16 mouse cellular contexts compared by ENCODE assay signal in genomic region chr4:119632721-119633120, GRCm38 (mm10). TPM values are rescaled to one million over a fixed set of nuclear protein-coding genes. Genes with fewer than 3 reads are reported as not detected.
A peak's percentile ranks its signal among the peaks of the same experiment; 100 is the strongest.
DNase-seq lines count a peak whose midpoint lies in the region; ATAC-seq and TF ChIP-seq lines count a peak whose summit lies in the region.
"Had no signal": no experiment of that assay in that cellular context is flagged by ENCODE, and none has a peak within 500 bp of the region (broad histone marks: within the 10 kb centered on the region; RNA-seq: fewer than 3 reads in every experiment).

No protein-coding gene starts in this region.

- H3K27me3 ChIP-seq in forebrain, embryonic 13.5 days = no peaks in the 10 kb centered on the region
- no peaks in the 10 kb centered on the region for H3K27me3 ChIP-seq in forebrain, embryonic 10.5 days (ENCODE audit: poor library complexity, severe bottlenecking)
- H3K27me3 ChIP-seq in hindbrain, embryonic 10.5 days (ENCODE audit: insufficient read depth, poor library complexity, severe bottlenecking) = no peaks in the 10 kb centered on the region
- H3K27me3 ChIP-seq in hindbrain, postnatal 0 days (ENCODE audit: insufficient read depth, low read length) = no peaks in the 10 kb centered on the region
- H3K27me3 ChIP-seq in intestine, embryonic 16.5 days (replicated peaks; ENCODE audit: control insufficient read depth, insufficient read depth, low read length) = no peaks in the 10 kb centered on the region
- H3K27me3 ChIP-seq: lung, embryonic 15.5 days had no signal

- ATAC-seq in forebrain, embryonic 13.5 days = no peak
- ATAC-seq in hindbrain, postnatal 0 days = no peak; the same call in 1 of the 2 replicates
- no peak for ATAC-seq in intestine, embryonic 16.5 days

- no peak for TF ChIP-seq CTCF in hindbrain, postnatal 0 days (IDR thresholded peaks at IDR 0.05; ENCODE audit: low read depth)

- peak overlapping the region; percentile 58 for H3K27ac ChIP-seq in forebrain, embryonic 13.5 days
- H3K27ac ChIP-seq in forebrain, embryonic 10.5 days = no peak overlapping the region
- peak overlapping the region; percentile 14; the same call in 1 of the 2 replicates for H3K27ac ChIP-seq in hindbrain, embryonic 10.5 days
- H3K27ac ChIP-seq in hindbrain, postnatal 0 days = no peak overlapping the region
- peak overlapping the region; percentile 57 for H3K27ac ChIP-seq in intestine, embryonic 16.5 days (ENCODE audit: low read length)

- peaks cover 15% of the 10 kb centered on the region for H3K36me3 ChIP-seq in forebrain, embryonic 13.5 days (ENCODE audit: poor library complexity, severe bottlenecking)
- H3K36me3 ChIP-seq in forebrain, embryonic 10.5 days (replicated peaks) = peaks cover 24% of the 10 kb centered on the region
- H3K36me3 ChIP-seq in hindbrain, embryonic 10.5 days = peaks cover 26% of the 10 kb centered on the region
- H3K36me3 ChIP-seq in hindbrain, postnatal 0 days (ENCODE audit: insufficient read depth, low read length) = 0 out of 2 replicates have a peak, but pooled peaks cover 6% of the 10 kb centered on the region
- H3K36me3 ChIP-seq in intestine, embryonic 16.5 days (ENCODE audit: control insufficient read depth, insufficient read depth, low read length) = no peaks in the 10 kb centered on the region

- DNase-seq in forebrain, embryonic 10.5 days (ENCODE audit: extremely low spot score, low spot score) = no peak
- no peak for DNase-seq in hindbrain, embryonic 10.5 days (ENCODE audit: low spot score)
- no peak for DNase-seq in hindbrain, postnatal 0 days (ENCODE audit: low spot score)
- peak; percentile 23 for DNase-seq in ES-CJ7 (ENCODE audit: low read depth, low spot score)
- DNase-seq in gastrocnemius, postnatal 4 days (ENCODE audit: low spot score in 2 of 2) = no peak
- no peak for DNase-seq in ovary, adult 18-20 months (ENCODE audit: low spot score)
- DNase-seq: cerebellum, adult 9-10 months; gastrocnemius, postnatal 14 days; kidney, adult 8-10 months; right cerebral cortex, adult 18-20 months had no signal

- 61% methylated on average over 7 of the region's 7 CpGs for WGBS in forebrain, embryonic 13.5 days
- 66% methylated on average over 7 of the region's 7 CpGs for WGBS in forebrain, embryonic 10.5 days
- 64% methylated on average over 7 of the region's 7 CpGs for WGBS in hindbrain, embryonic 10.5 days
- 53% methylated on average over 7 of the region's 7 CpGs for WGBS in hindbrain, postnatal 0 days
- 75% methylated on average over 7 of the region's 7 CpGs for WGBS in intestine, embryonic 16.5 days

- H3K4me2 ChIP-seq in forebrain, embryonic 13.5 days = no peak overlapping the region
- H3K4me2 ChIP-seq in hindbrain, postnatal 0 days (ENCODE audit: low read depth, low read length) = no peak overlapping the region
- H3K4me2 ChIP-seq in intestine, embryonic 16.5 days (ENCODE audit: low read depth, low read length) = no peak overlapping the region
- H3K4me2 ChIP-seq: lung, embryonic 15.5 days had no signal

- no peaks in the 10 kb centered on the region for H3K9me3 ChIP-seq in forebrain, embryonic 13.5 days (replicated peaks)
- no peaks in the 10 kb centered on the region for H3K9me3 ChIP-seq in forebrain, embryonic 10.5 days
- no peaks in the 10 kb centered on the region for H3K9me3 ChIP-seq in hindbrain, embryonic 10.5 days
- H3K9me3 ChIP-seq in hindbrain, postnatal 0 days (ENCODE audit: low read length) = no peaks in the 10 kb centered on the region
- H3K9me3 ChIP-seq in intestine, embryonic 16.5 days (ENCODE audit: control insufficient read depth, low read length) = no peaks in the 10 kb centered on the region
- H3K9me3 ChIP-seq: lung, embryonic 15.5 days had no signal

- peaks cover 35% of the 10 kb centered on the region for H3K4me1 ChIP-seq in forebrain, embryonic 13.5 days
- H3K4me1 ChIP-seq in forebrain, embryonic 10.5 days = peaks cover 26% of the 10 kb centered on the region
- peaks cover 40% of the 10 kb centered on the region for H3K4me1 ChIP-seq in hindbrain, embryonic 10.5 days (replicated peaks)
- H3K4me1 ChIP-seq in hindbrain, postnatal 0 days (ENCODE audit: insufficient read depth, low read length) = peaks cover 12% of the 10 kb centered on the region; the same call in 1 of the 2 replicates
- H3K4me1 ChIP-seq in intestine, embryonic 16.5 days (ENCODE audit: control insufficient read depth, insufficient read depth, low read length) = peaks cover 18% of the 10 kb centered on the region

- H3K4me3 ChIP-seq in forebrain, embryonic 13.5 days = no peak overlapping the region
- H3K4me3 ChIP-seq in forebrain, embryonic 10.5 days = no peak overlapping the region
- no peak overlapping the region for H3K4me3 ChIP-seq in hindbrain, embryonic 10.5 days
- no peak overlapping the region for H3K4me3 ChIP-seq in hindbrain, postnatal 0 days (ENCODE audit: low read length)
- no peak overlapping the region for H3K4me3 ChIP-seq in intestine, embryonic 16.5 days (ENCODE audit: low read length)
- H3K4me3 ChIP-seq: lung, embryonic 15.5 days; myocyte had no signal

- H3K9ac ChIP-seq in forebrain, embryonic 13.5 days = no peak overlapping the region
- H3K9ac ChIP-seq in hindbrain, postnatal 0 days (replicated peaks; ENCODE audit: low read length) = no peak overlapping the region
- no peak overlapping the region; the same call in 1 of the 2 replicates for H3K9ac ChIP-seq in intestine, embryonic 16.5 days (ENCODE audit: low read depth, low read length)
- H3K9ac ChIP-seq: lung, embryonic 15.5 days had no signal

RNA-seq across cellular contexts. Expression of gene Guca2a, which starts 4.8 kb away (rescaled TPM):
- polyA plus RNA-seq in forebrain, embryonic 13.5 days (2015; fragmentation: Nextera tagmentation; extraction: Ambion mirVana) = not detected in 2 replicates
- polyA plus RNA-seq in forebrain, embryonic 10.5 days (2016; fragmentation: Nextera tagmentation; extraction: Ambion mirVana) = not detected in 2 replicates
- polyA plus RNA-seq in hindbrain, embryonic 10.5 days (2016; fragmentation: Nextera tagmentation; extraction: Ambion mirVana) = not detected in 2 replicates
- total RNA-seq in hindbrain, postnatal 0 days (2014; rRNA removed) = not detected in 2 replicates
- polyA plus RNA-seq in hindbrain, postnatal 0 days (2015; fragmentation: Nextera tagmentation; extraction: Ambion mirVana) = not detected in 2 replicates
- 362 and 472 TPM in 2 replicates for polyA plus RNA-seq in intestine, embryonic 16.5 days (2015; fragmentation: Nextera tagmentation; extraction: Ambion mirVana)
- total RNA-seq in gastrocnemius, postnatal 4 days (2021) = not detected
- total RNA-seq: gastrocnemius, postnatal 14 days; layer of hippocampus, adult 8-10 months; left cerebral cortex, postnatal 4 days had no signal
- polyA plus RNA-seq: lung, embryonic 15.5 days; myocyte had no signal

RNA-seq across cellular contexts. Expression of gene Guca2b, which starts 26.0 kb away (rescaled TPM):
- not detected in 2 replicates for polyA plus RNA-seq in forebrain, embryonic 13.5 days (2015; fragmentation: Nextera tagmentation; extraction: Ambion mirVana)
- polyA plus RNA-seq in forebrain, embryonic 10.5 days (2016; fragmentation: Nextera tagmentation; extraction: Ambion mirVana) = not detected in 2 replicates
- not detected in 2 replicates for polyA plus RNA-seq in hindbrain, embryonic 10.5 days (2016; fragmentation: Nextera tagmentation; extraction: Ambion mirVana)
- total RNA-seq in hindbrain, postnatal 0 days (2014; rRNA removed) = not detected in 2 replicates
- polyA plus RNA-seq in hindbrain, postnatal 0 days (2015; fragmentation: Nextera tagmentation; extraction: Ambion mirVana) = not detected in 2 replicates
- polyA plus RNA-seq in intestine, embryonic 16.5 days (2015; fragmentation: Nextera tagmentation; extraction: Ambion mirVana) = 93.8 and 157 TPM in 2 replicates
- total RNA-seq in gastrocnemius, postnatal 4 days (2021) = not detected
- total RNA-seq: gastrocnemius, postnatal 14 days; layer of hippocampus, adult 8-10 months; left cerebral cortex, postnatal 4 days had no signal
- polyA plus RNA-seq: lung, embryonic 15.5 days; myocyte had no signal

Comparison
In these comparisons a context has a peak if more than half of its experiments do, and no peak if none do; other contexts are left out.
1. H3K27ac ChIP-seq: peak in forebrain, embryonic 13.5 days (single experiment), hindbrain, embryonic 10.5 days (single experiment) and intestine, embryonic 16.5 days (single experiment); none in forebrain, embryonic 10.5 days (single experiment) and hindbrain, postnatal 0 days (single experiment).
2. RNA of gene Guca2a, which starts 4.8 kb away (polyA plus RNA-seq): 362 to 472 TPM in intestine, embryonic 16.5 days; not detected in forebrain, embryonic 13.5 days, not detected in forebrain, embryonic 10.5 days, not detected in hindbrain, embryonic 10.5 days and not detected in hindbrain, postnatal 0 days; every median in the first group is over 100 times any median in the second.
3. RNA of gene Guca2b, which starts 26.0 kb away (polyA plus RNA-seq): 93.8 to 157 TPM in intestine, embryonic 16.5 days; not detected in forebrain, embryonic 13.5 days, not detected in forebrain, embryonic 10.5 days, not detected in hindbrain, embryonic 10.5 days and not detected in hindbrain, postnatal 0 days; every median in the first group is over 10 times any median in the second.